Mouse (Mus musculus) kidney, adult 2 months (tissue): ENCODE measurements around the gene Metrn. TPM values are rescaled to one million over a fixed set of nuclear protein-coding genes. Genes with fewer than 3 reads are reported as not detected.

Experiments
- DNase-seq: peaks from one replicate; pipeline ENCODE4 v3.0.0; 2021
- H3K27ac ChIP-seq: fragments of 200-500 bp; 2 replicates; pipeline ENCODE4 v1.5.1; 2012; ENCODE audit warnings: low read depth, low read length, control low read depth, inconsistent platforms; ENCODE audit not compliant: insufficient read depth
- H3K27me3 ChIP-seq: fragments of 200-500 bp; replicated peaks from 2 replicates; pipeline ENCODE4 v1.6.1; 2012; ENCODE audit warnings: mild to moderate bottlenecking, moderate library complexity, low read length, inconsistent platforms; ENCODE audit not compliant: control insufficient read depth, insufficient read depth
- H3K36me3 ChIP-seq: fragments of 200-500 bp; 2 replicates; pipeline ENCODE4 v1.6.1; 2012; ENCODE audit warnings: mild to moderate bottlenecking, moderate library complexity, low read length, inconsistent platforms; ENCODE audit not compliant: control insufficient read depth, insufficient read depth
- H3K4me1 ChIP-seq: fragments of 200-500 bp; 2 replicates; pipeline ENCODE4 v1.6.1; 2011; ENCODE audit warnings: low read length; ENCODE audit not compliant: control insufficient read depth, insufficient read depth
- H3K4me3 ChIP-seq: fragments of 200-500 bp; 2 replicates; pipeline ENCODE4 v1.5.1; 2011; ENCODE audit warnings: mild to moderate bottlenecking, low read depth, low read length, control low read depth; ENCODE audit not compliant: insufficient read depth
- CTCF ChIP-seq: fragments of 200-500 bp; conservative IDR thresholded peaks from 2 replicates; pipeline ENCODE4 v1.5.1; 2011; ENCODE audit warnings: low read depth, mild to moderate bottlenecking, control low read depth, low read length, moderate library complexity, mixed read lengths; ENCODE audit not compliant: insufficient read depth, insufficient read length
- POLR2A ChIP-seq: fragments of 200-500 bp; IDR thresholded peaks from one replicate; pipeline ENCODE4 v1.6.1; 2011; ENCODE audit warnings: low read depth, low read length, control low read depth
- whole genome bisulfite sequencing: fragments of 180-500 bp; shearing (Covaris S2); methylation state at CpG from one replicate; pipeline ENCODE4 v1.1.7; 2018; 5-methylcytosine and 5-hydroxymethylcytosine counted together
- polyA plus RNA-seq: library from polyadenylated mRNA; depleted of rRNA; stranded (reverse); fragments of >200 nt; gene quantifications from 2 replicates; pipeline ENCODE4 v1.2.3, GENCODE M21; 2012; rRNA removed

The Metrn gene
- polyA plus RNA-seq, 1 experiment = 50.1 TPM

DNA sequence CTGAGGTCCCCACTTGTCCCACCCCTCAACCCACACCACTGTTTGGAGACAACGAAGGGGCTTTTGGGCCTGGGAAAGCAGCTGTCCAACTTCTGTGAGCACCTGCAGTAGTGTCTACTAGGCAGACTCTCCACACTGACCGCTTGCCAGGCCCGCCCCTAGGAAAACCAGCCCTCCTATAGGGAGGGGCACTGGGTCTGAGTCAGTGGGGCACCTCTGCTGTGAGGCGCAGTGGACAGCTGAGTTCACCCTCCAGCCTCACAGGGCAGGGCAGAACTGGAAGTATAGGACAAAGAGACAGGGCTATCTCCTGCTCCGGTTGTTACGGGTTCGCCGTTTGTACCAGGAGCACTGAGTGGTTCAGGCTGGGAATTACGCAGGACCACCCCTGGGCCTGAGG is 42.7 kb downstream of the Metrn start, which contains the start of gene Msln:
Gene Msln, minus strand, starts transcription at position 138 of the 400 bp plus-strand sequence.
- DNase-seq = no peak
- WGBS = 86% methylated on average over 9 of the region's 9 CpGs
- Histone ChIP-seq H3K4me1 (no peaks in the 10 kb centered on the region), H3K27ac (no peak within 1 kb of the TSS), H3K36me3 (no peaks in the 10 kb centered on the region), H3K4me3 (no peak within 1 kb of the TSS), H3K27me3 (no peaks in the 10 kb centered on the region)
- TF ChIP-seq CTCF (no peak), POLR2A (no peak)

DNA sequence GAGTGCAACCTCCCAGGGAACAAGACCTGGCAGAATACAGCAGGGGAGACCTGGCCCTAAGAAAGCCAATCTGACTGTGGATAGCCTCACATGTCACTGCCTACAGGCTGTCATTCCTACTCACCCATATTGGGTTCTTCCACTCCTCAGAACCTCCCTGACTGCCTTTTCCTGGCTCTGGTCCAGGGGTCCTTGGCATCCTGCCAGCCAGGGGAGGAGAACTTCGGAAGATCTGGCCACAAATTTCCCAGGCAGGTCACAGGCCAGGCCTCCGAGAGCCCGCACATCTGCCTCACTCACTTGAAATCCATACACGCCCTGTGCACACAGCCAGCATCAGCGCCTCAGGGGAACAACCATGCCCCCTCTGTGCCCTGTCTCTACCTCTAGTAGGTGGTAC is 45.5 kb downstream of the Metrn start:
- TF ChIP-seq CTCF (no peak), POLR2A (no peak)
- DNase-seq = peak; percentile 36

DNA sequence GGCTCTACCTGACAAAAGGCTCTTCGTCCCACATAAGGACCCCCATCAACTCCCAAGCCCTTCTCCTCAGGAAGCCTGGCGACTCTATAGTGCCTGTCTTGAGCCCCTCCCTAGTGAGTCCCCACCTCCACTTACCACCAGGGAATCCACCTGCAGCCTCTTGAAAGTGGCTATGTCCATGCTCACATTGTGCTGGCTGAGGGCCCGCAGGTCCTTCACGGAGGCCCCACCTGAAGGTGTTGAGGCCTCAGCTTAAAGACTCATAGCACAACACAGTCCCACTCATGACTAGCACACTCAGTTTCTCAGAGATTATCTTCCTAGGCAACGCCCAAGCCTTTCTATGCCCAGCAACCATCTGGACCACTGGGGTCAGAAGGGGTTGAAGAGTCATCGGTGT is 47.6 kb downstream of the Metrn start:
- H3K27me3 ChIP-seq = no peaks in the 10 kb centered on the region
- H3K27ac ChIP-seq = no peak overlapping the region
- TF ChIP-seq CTCF (no peak), POLR2A (no peak)
- H3K4me3 ChIP-seq = no peak overlapping the region
- DNase-seq = no peak
- no peaks in the 10 kb centered on the region for H3K4me1 ChIP-seq
- WGBS = 86% methylated on average over 6 of the region's 6 CpGs
- no peaks in the 10 kb centered on the region for H3K36me3 ChIP-seq

More for the DNA sequence above, 45.5 kb downstream of the Metrn start:
- H3K27me3 ChIP-seq = no peaks in the 10 kb centered on the region
- H3K4me1 ChIP-seq = no peaks in the 10 kb centered on the region
- no peaks in the 10 kb centered on the region for H3K36me3 ChIP-seq
- WGBS = 21% methylated on average over 5 of the region's 5 CpGs
- H3K4me3 ChIP-seq = no peak overlapping the region
- no peak overlapping the region for H3K27ac ChIP-seq

DNA sequence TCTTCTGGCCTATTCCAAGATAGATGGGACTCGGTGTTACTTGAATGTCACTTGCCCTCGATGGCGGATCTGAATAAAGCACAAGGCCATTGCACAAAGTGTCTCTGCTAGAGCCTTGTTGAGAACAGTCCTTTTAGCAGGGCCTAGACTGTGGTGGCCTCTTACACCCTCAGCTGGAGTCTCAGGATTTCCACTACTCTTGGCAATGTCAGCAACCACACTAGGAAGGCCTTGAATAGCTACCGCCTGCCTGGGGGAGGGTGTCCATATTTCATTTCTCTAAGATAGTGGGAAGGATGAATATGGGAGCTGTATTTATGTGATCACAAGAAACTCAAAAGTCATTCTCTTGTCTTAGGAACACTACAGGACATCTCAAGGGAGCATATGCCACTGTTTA is 48.7 kb downstream of the Metrn start:
- DNase-seq = no peak
- no peak overlapping the region for H3K4me3 ChIP-seq
- WGBS = 89% methylated on average over 4 of the region's 4 CpGs
- no peaks in the 10 kb centered on the region for H3K27me3 ChIP-seq
- TF ChIP-seq CTCF (no peak), POLR2A (no peak)
- no peak overlapping the region for H3K27ac ChIP-seq
- no peaks in the 10 kb centered on the region for H3K36me3 ChIP-seq
- H3K4me1 ChIP-seq = no peaks in the 10 kb centered on the region

DNA sequence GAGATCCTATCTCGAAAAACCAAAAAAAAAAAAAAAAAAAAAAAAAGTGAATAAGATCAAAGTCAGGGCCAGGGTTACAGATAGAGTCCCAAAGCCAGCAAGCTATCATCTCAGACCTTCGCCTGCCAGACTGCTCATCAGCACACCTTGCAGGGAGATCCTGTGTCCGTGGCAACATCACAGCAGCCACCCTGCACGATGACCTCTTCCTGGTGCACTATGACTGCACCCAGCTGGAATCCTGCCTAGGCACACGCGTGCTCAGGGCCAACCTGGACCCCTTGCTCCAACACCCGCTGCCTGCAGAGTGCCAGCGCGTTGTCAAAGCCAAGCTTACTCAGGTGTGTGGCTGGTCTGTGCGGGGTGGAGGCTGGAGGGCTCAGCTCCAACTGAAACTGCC is 52.6 kb downstream of the Metrn start:
- 77% methylated on average over 10 of the region's 10 CpGs for WGBS
- TF ChIP-seq CTCF = no peak
- no peak for TF ChIP-seq POLR2A
- no peak overlapping the region for H3K4me3 ChIP-seq
- no peak for DNase-seq
- H3K4me1 ChIP-seq = no peaks in the 10 kb centered on the region
- H3K27me3 ChIP-seq = no peaks in the 10 kb centered on the region
- H3K36me3 ChIP-seq = no peaks in the 10 kb centered on the region
- H3K27ac ChIP-seq = no peak overlapping the region

DNA sequence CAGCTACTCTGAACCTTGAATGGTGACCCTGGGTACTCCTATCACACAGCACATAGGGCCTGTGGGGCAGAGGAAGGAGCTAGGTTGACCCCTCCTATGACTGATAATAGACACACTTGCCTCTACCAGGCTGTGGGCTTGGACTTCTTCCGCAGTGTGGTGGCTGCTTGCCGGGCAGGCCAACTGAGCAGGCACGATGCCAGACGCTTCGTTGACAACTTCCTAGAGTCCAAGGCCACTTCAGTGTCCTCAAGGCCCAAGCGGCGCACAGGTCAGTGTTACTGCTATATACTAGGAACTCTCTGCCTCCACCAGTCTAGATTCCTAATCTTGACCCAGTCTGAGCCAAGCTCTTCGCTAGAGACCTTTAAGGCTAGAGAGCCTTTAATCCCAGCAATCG is 53.1 kb downstream of the Metrn start:
- Histone ChIP-seq H3K4me3 (no peak overlapping the region), H3K4me1 (no peaks in the 10 kb centered on the region), H3K27ac (no peak overlapping the region), H3K36me3 (no peaks in the 10 kb centered on the region), H3K27me3 (no peaks in the 10 kb centered on the region)
- 86% methylated on average over 9 of the region's 9 CpGs for WGBS
- no peak for DNase-seq
- TF ChIP-seq CTCF = no peak
- TF ChIP-seq POLR2A = no peak

Other genes starting within 250 kb of the Metrn start
- gene Sox8, start 226.4 kb downstream of the Metrn start, polyA plus RNA-seq = 0.70 and 0.76 TPM in 2 replicates
- gene Lmf1, start 218.1 kb downstream of the Metrn start, polyA plus RNA-seq = 31.6 and 35.4 TPM in 2 replicates
- gene Gng13, start 80.0 kb downstream of the Metrn start, polyA plus RNA-seq = not detected in 2 replicates
- gene Chtf18, start 69.7 kb downstream of the Metrn start, polyA plus RNA-seq = 0.75 and 1.5 TPM in 2 replicates
- gene Rpusd1, start 69.5 kb downstream of the Metrn start, polyA plus RNA-seq = 20.7 and 26.4 TPM in 2 replicates
- gene Mslnl, start 61.1 kb downstream of the Metrn start, polyA plus RNA-seq = 0.10 TPM in 1 of 2 replicates, not detected in the other
- gene Msln, start 42.8 kb downstream of the Metrn start, polyA plus RNA-seq = 3.3 and 3.9 TPM in 2 replicates
- 47.5 and 50.5 TPM in 2 replicates for gene Narfl, start 23.4 kb downstream of the Metrn start, polyA plus RNA-seq
- gene Haghl, start 11.5 kb downstream of the Metrn start, polyA plus RNA-seq = 58.9 and 62.8 TPM in 2 replicates
- gene Ccdc78, start 10.6 kb downstream of the Metrn start, polyA plus RNA-seq = 0.06 and 0.12 TPM in 2 replicates
- gene Fam173a, start 4.2 kb downstream of the Metrn start, polyA plus RNA-seq = 152 and 158 TPM in 2 replicates
- gene AC134908.4, start 1.5 kb downstream of the Metrn start, polyA plus RNA-seq = 0.64 TPM in 1 of 2 replicates, not detected in the other
- 3.6 TPM in 2 replicates for gene Fbxl16, start 11.9 kb upstream of the Metrn start, polyA plus RNA-seq
- 34.9 and 42.1 TPM in 2 replicates for gene Wdr24, start 26.5 kb upstream of the Metrn start, polyA plus RNA-seq
- 132 and 139 TPM in 2 replicates for gene Jmjd8, start 31.7 kb upstream of the Metrn start, polyA plus RNA-seq
- gene Stub1, start 36.3 kb upstream of the Metrn start, polyA plus RNA-seq = 140 and 144 TPM in 2 replicates
- 9.2 and 13.9 TPM in 2 replicates for gene Rhbdl1, start 40.2 kb upstream of the Metrn start, polyA plus RNA-seq
- gene Gm20683, start 44.6 kb upstream of the Metrn start, polyA plus RNA-seq = 26.3 and 50.3 TPM in 2 replicates
- gene Rhot2, start 47.7 kb upstream of the Metrn start, polyA plus RNA-seq = 133 and 147 TPM in 2 replicates
- 23.8 and 25.5 TPM in 2 replicates for gene Wdr90, start 64.4 kb upstream of the Metrn start, polyA plus RNA-seq
- 258 and 286 TPM in 2 replicates for gene Mcrip2, start 71.6 kb upstream of the Metrn start, polyA plus RNA-seq
- gene Mettl26, start 77.9 kb upstream of the Metrn start, polyA plus RNA-seq = 509 and 656 TPM in 2 replicates
- 0.31 and 0.42 TPM in 2 replicates for gene Wfikkn1, start 83.7 kb upstream of the Metrn start, polyA plus RNA-seq
- gene Rab40c, start 122.6 kb upstream of the Metrn start, polyA plus RNA-seq = 31.3 and 34.8 TPM in 2 replicates
- gene Pigq, start 147.8 kb upstream of the Metrn start, polyA plus RNA-seq = 236 and 270 TPM in 2 replicates
- 16.0 and 21.0 TPM in 2 replicates for gene Nhlrc4, start 147.8 kb upstream of the Metrn start, polyA plus RNA-seq
- gene A930017K11Rik, start 155.4 kb upstream of the Metrn start, polyA plus RNA-seq = 7.2 and 8.3 TPM in 2 replicates
- gene Capn15, start 188.7 kb upstream of the Metrn start, polyA plus RNA-seq = 24.0 and 31.6 TPM in 2 replicates